Mouse (Mus musculus): ENCODE measurements at regions not wholly inside any gene's neighbourhood (a gene's known extent, or its start where the extent isn't known, plus 50 kb on each side); places are given as distances from the start of the nearest gene placed in this dataset.

DNA sequence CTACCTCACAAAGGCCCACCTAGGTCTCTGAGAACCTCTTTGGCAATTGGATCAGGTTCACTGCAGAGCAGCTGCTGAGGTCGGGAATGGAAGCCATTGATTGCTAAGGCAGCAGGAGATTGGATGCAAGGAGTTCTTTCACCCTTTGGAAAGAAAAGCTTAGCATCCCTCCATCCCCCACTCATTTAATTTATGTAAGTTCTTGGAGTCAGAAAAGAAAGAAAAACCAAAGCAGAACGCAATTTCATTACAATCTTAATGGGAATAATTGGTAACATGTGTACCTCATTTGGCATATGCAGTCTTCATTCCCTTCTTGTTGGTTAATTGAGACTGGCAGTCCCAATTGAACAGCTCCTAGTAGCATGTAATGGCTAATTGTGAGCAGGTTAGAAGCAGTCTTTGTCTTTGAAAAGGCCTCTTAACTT is 96.4 kb downstream of the Dusp6 start:
- no peak for TF ChIP-seq POLR2A (IDR thresholded peaks at IDR 0.05; ENCODE audit: extremely low read depth, insufficient read depth, low read length)
- no peak for TF ChIP-seq CTCF (IDR thresholded peaks at IDR 0.05; ENCODE audit: extremely low read depth, insufficient read depth, low read length)

Measured in cortical plate, adult 2 months (tissue).